Mouse (Mus musculus) CD4-positive helper T cell, adult 2 months (primary cell): ENCODE results near the gene Gp1ba.
A peak's percentile ranks its signal among the peaks of the same experiment; 100 is the strongest.

Source experiments
- DNase-seq: peaks from one replicate; pipeline ENCODE4 v3.0.0-alpha.2; 2012; ENCODE audit warnings: low read depth, missing footprints, low spot score

Gp1ba gene

GRCm38 (mm10) chr11:70669582-70670345, 30.8 kb downstream of the Gp1ba start:
- peak; percentile 90 for DNase-seq

GRCm38 (mm10) chr11:70670483-70670882, 31.6 kb downstream of the Gp1ba start:
- no peak for DNase-seq

GRCm38 (mm10) chr11:70671333-70672047, 32.6 kb downstream of the Gp1ba start:
- no peak for DNase-seq

DNA sequence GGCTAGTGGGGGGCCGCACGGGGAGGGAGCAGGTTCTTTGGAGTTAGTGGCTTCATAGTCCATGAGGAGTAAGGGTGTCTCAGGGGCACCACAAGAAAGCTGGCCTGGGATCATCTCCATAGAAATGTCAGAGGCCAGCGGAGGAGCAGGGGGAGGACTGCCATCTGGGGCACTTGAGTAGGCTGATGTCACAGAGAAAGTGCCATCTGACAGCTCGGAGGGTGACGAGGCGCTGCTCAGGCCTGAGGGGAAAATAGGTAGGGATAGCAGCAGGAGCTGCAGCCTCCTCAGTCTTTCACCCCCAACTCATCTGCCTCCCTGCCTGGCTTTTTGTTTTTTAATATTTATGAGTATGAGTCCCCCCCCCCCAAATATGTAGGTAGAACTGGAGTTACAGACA, 35.1 kb downstream of the Gp1ba start:
- DNase-seq: no peak

GRCm38 (mm10) chr11:70674501-70674900, 35.6 kb downstream of the Gp1ba start:
- no peak for DNase-seq

GRCm38 (mm10) chr11:70678092-70678491, 39.2 kb downstream of the Gp1ba start:
- no peak for DNase-seq

GRCm38 (mm10) chr11:70678576-70678975, 39.7 kb downstream of the Gp1ba start:
- DNase-seq: no peak

DNA sequence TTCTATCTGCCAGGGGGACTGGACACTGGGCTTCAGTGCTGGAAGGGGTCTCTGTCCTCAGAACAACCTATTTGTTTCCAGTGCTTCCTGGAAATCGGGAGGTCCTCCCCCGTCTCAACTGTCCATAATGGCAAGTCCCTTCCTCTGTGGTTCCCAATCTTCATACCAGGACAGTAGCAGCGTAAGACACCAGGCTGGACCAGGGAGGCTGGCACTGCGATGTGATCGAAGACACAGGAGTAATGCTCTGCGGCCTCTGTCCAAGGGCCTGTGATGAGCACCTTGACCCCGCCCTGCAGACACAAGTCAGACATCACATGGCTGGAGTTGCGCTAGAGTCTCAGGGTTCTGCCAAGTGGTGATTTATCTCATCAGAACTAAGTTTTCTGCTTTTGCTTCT, 40.4 kb downstream of the Gp1ba start:
- DNase-seq: no peak

DNA sequence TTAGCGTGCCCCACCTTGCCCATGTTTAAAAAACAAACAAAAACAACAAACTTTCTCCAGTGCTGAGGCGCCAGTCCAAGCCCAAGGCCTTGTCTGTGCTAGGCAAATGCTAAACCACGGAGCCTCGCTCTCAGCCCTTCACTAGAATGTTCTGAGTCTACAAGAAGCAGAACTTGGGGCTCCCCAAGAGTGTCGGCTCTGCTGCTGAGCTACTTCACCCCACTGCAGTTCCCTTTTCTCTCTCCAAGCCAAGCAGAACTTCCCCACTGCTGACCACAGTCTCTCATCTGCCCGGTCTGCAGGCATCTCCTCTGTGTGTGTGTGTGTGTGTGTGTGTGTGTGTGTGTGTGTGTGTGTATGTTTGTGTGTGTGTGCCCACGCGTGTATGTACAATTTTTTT, 41.0 kb downstream of the Gp1ba start:
- no peak for DNase-seq

- no peak for DNase-seq
Observed at GRCm38 (mm10) chr11:70681170-70681569, 42.2 kb downstream of the Gp1ba start.

DNA sequence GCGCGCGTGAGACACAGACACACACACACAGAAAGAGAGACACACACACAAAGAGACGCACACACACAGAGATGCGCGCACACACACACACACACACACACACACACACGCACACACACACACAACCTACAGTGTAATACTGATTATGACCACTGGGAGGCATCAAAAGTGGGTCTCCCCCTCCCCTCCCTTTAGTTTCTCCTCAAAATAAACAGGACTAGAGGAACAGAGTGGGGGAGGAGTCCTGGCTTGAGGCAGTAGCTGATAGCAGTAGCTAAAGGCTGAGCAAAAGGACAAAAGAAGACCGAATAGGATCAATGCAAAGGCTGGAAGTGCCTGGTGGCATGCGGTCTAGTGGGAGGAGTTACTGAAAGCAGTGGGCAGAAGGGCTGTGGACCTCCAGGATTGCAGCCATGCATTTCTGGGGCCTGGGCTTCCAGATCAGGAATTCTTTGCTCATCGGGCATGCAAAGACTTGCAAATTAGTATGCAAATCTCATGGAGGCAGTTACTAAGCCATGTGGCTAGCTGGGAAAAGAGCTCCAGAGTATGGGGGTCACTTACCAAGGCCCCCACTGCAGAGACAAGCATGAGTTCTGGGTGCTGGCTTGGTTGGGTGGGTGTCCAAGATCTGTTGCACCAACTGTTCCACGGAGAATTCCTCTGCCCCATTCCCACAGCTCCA, 43.1 kb downstream of the Gp1ba start:
- DNase-seq: peak; percentile 70

DNA sequence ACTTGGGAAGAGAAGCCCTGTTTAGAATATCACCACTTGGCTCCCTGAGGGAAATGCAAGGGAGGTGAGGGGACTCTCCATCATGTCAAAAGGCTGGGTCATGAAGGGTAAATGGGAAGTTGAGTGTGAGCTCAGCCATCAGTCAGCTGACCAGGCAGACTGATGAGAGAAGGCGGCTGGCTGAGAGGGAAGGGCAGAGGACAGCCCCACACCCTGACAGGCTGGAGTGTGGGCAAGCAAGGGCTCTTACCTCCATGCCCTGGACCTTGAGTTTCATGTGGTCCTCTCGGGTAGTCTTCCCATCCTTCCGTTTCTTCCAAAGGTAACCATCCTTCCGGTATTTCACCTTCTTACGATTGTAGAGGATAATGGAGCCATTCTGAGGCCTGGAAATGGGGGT, 44.7 kb downstream of the Gp1ba start:
- no peak for DNase-seq

DNA sequence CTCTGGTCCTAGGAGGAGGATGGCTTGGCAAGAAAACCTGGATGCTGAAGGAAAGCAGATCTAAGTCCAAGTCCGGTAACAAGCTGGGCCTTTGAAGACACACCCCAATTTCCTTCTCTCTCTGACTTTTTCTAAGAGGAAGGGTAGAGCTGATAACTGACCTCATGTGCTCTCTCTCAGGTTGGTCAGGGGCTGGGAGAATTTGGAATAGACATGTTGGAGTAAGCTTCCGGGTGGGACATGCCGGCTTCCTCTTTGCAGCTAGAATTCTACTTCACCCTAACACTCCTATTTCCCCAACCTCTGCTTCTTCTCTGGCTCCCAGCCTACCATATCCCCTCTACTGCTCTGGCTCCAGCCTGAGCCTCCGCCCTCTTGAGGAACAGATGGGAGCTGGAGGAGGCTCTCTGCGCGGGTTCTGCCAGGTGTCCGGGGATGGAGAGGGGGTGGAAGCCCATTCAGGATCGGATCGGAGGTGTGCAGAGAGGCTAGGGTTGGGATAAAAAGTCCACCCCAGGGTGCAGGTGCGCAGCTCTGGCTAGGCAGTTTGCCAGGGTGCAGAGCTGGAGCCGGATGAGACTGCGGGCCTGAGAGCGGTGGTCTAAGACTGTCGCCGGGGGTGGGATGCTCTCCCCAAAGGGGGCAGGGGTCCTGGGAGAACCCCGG, 48.1 kb downstream of the Gp1ba start:
- DNase-seq: peak; percentile 30

GRCm38 (mm10) chr11:70687601-70688199, 48.8 kb downstream of the Gp1ba start, which contains the start of gene Camta2:
Camta2 (minus strand) TSS chr11:70688105.
- peak; percentile 84 for DNase-seq

- no peak for DNase-seq
Observed at GRCm38 (mm10) chr11:70688372-70688771, 49.5 kb downstream of the Gp1ba start.

GRCm38 (mm10) chr11:70689578-70689977, 50.7 kb downstream of the Gp1ba start:
- DNase-seq: no peak
